Mouse (Mus musculus): ENCODE data around the gene Omg. TPM values are rescaled to one million over a fixed set of nuclear protein-coding genes. Genes with fewer than 3 reads are reported as not detected.

Omg gene
- polyA plus RNA-seq, 1 experiment = not detected

- peaks cover 46% of the 10 kb centered on the region for H3K36me3 ChIP-seq (replicated peaks; ENCODE audit: low read length)
Measured at GRCm38 (mm10) chr11:79519878-79520291, 16.0 kb upstream of the Omg start.

DNA sequence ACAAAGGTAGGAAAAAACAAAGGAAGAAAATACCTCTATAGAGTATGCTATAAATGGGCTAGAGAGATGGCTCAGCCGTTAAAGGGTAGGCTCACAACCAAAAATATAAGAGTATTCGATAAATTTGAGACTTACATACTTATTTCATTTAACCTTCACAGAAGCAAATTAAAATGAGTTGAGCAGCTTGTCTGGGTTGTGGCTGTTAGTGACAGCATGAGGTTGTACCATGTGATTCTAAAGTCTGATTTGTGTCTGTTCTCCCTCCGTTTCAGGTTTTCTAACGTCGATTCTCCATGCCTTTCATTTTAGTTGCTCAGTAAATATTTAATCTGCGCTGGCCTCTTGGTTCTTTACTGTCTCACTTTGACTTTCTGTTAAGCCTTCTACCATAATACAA lies 15.4 kb upstream of the Omg start:
- Histone ChIP-seq H3K27me3 (replicated peaks) (no peaks in the 10 kb centered on the region), H3K4me1 (peaks cover 72% of the 10 kb centered on the region), H3K36me3 (replicated peaks; ENCODE audit: low read length) (peaks cover 49% of the 10 kb centered on the region), H3K9me3 (no peaks in the 10 kb centered on the region), H3K4me3 (replicated peaks) (peak overlapping the region; percentile 48)
- TF ChIP-seq FLI1 (IDR thresholded peaks at IDR 0.05; ENCODE audit: low read length) = no peak
- no peak for TF ChIP-seq GATA1 (IDR thresholded peaks at IDR 0.05; ENCODE audit: borderline replicate concordance, low read length)

More at GRCm38 (mm10) chr11:79519878-79520291, 16.0 kb upstream of the Omg start:
- Histone ChIP-seq H3K9me3 (no peaks in the 10 kb centered on the region), H3K4me3 (replicated peaks) (peak overlapping the region; percentile 78), H3K27me3 (replicated peaks) (no peaks in the 10 kb centered on the region), H3K4me1 (peaks cover 74% of the 10 kb centered on the region)
- TF ChIP-seq GATA1 (IDR thresholded peaks at IDR 0.05; ENCODE audit: borderline replicate concordance, low read length) (no peak), FLI1 (IDR thresholded peaks at IDR 0.05; ENCODE audit: low read length) (no peak)

GRCm38 (mm10) chr11:79515798-79516197 lies 11.9 kb upstream of the Omg start:
- Histone ChIP-seq H3K4me1 (peaks cover 58% of the 10 kb centered on the region), H3K9me3 (no peaks in the 10 kb centered on the region), H3K36me3 (replicated peaks; ENCODE audit: low read length) (peaks cover 64% of the 10 kb centered on the region), H3K4me3 (replicated peaks) (no peak overlapping the region), H3K27me3 (replicated peaks) (no peaks in the 10 kb centered on the region)
- no peak for TF ChIP-seq FLI1 (IDR thresholded peaks at IDR 0.05; ENCODE audit: low read length)
- TF ChIP-seq GATA1 (IDR thresholded peaks at IDR 0.05; ENCODE audit: borderline replicate concordance, low read length) = no peak

DNA sequence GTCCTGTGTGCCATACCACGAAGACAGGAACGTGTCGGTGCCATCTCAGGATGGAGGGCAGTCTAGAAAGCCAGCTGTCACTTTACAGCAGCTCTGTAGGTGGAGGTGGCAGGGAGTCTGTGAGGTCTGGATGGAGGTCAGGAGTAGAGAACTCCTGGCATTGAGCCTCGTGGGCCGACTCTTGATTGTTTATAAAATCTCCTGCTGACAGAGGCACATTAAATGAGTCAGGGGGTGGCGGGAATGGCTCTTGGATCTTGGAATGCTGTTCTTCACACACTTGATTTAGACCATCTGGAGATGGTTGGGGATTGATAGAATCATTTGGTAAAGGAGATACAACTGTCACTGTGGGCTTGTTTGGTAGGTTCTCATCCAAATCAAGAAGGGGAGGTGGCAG lies 11.4 kb upstream of the Omg start:
- H3K9me3 ChIP-seq = no peaks in the 10 kb centered on the region
- H3K27me3 ChIP-seq (replicated peaks) = no peaks in the 10 kb centered on the region
- TF ChIP-seq GATA1 (IDR thresholded peaks at IDR 0.05; ENCODE audit: borderline replicate concordance, low read length) = no peak
- TF ChIP-seq FLI1 (IDR thresholded peaks at IDR 0.05; ENCODE audit: low read length) = no peak
- peaks cover 53% of the 10 kb centered on the region for H3K4me1 ChIP-seq
- peaks cover 64% of the 10 kb centered on the region for H3K36me3 ChIP-seq (replicated peaks; ENCODE audit: low read length)
- H3K4me3 ChIP-seq (replicated peaks) = no peak overlapping the region

DNA sequence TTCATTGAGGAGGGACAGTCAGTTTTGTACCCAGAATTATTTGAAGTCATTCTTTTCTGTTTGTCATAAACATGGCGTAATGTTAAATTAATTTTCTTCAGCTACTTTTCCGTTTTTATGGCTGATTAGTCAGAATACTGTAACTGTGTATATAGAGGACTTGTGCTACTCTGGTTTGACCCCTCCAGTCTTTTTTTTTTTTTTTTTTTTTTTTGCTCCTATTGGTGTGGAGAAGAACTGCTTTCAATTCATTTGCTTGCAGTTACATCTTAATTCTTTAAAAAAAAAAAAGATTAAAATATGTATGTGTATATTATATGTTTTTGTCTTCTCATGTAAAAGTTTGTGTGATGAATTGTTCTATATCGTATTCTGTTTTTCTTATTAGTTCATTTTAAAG lies 8.1 kb upstream of the Omg start:
- H3K27me3 ChIP-seq (replicated peaks) = no peaks in the 10 kb centered on the region
- TF ChIP-seq FLI1 (IDR thresholded peaks at IDR 0.05; ENCODE audit: low read length) = no peak
- no peak for TF ChIP-seq GATA1 (IDR thresholded peaks at IDR 0.05; ENCODE audit: borderline replicate concordance, low read length)
- no peak overlapping the region for H3K4me3 ChIP-seq (replicated peaks)
- H3K9me3 ChIP-seq = no peaks in the 10 kb centered on the region
- H3K36me3 ChIP-seq (replicated peaks; ENCODE audit: low read length) = peaks cover 45% of the 10 kb centered on the region
- peaks cover 28% of the 10 kb centered on the region for H3K4me1 ChIP-seq

- TF ChIP-seq GATA1 (IDR thresholded peaks at IDR 0.05; ENCODE audit: borderline replicate concordance, low read length) = no peak
- no peak for TF ChIP-seq FLI1 (IDR thresholded peaks at IDR 0.05; ENCODE audit: low read length)
- Histone ChIP-seq H3K9me3 (no peaks in the 10 kb centered on the region), H3K36me3 (replicated peaks; ENCODE audit: low read length) (no peaks in the 10 kb centered on the region), H3K4me1 (peaks cover 12% of the 10 kb centered on the region), H3K27me3 (replicated peaks) (no peaks in the 10 kb centered on the region), H3K4me3 (replicated peaks) (no peak overlapping the region)
Measured at GRCm38 (mm10) chr11:79504506-79504905, 622 bp upstream of the Omg start.

DNA sequence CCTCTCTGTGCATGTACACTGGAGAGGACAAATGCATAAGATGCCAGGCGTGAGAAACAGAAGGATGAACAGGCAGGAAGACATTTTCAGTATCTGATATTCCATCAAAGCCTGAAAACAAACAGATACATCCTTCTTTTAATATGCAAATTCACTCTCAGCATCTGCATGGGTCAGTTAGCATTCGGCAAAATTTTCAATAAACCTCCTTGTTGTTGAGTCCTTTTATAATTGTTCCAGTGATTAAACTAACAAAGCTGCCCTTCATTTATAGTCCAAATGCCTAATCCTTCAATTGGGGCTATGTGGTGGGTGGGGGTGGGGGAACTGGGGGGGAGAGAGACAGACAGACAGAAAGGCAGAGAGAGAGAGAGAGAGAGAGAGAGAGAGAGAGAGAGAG lies 967 bp downstream of the Omg start:
- H3K4me3 ChIP-seq (replicated peaks) = no peak overlapping the region
- H3K9me3 ChIP-seq = no peaks in the 10 kb centered on the region
- TF ChIP-seq GATA1 (IDR thresholded peaks at IDR 0.05; ENCODE audit: borderline replicate concordance, low read length) (no peak), FLI1 (IDR thresholded peaks at IDR 0.05; ENCODE audit: low read length) (no peak)
- H3K4me1 ChIP-seq = peaks cover 12% of the 10 kb centered on the region
- no peaks in the 10 kb centered on the region for H3K27me3 ChIP-seq (replicated peaks)
- no peaks in the 10 kb centered on the region for H3K36me3 ChIP-seq (replicated peaks; ENCODE audit: low read length)

DNA sequence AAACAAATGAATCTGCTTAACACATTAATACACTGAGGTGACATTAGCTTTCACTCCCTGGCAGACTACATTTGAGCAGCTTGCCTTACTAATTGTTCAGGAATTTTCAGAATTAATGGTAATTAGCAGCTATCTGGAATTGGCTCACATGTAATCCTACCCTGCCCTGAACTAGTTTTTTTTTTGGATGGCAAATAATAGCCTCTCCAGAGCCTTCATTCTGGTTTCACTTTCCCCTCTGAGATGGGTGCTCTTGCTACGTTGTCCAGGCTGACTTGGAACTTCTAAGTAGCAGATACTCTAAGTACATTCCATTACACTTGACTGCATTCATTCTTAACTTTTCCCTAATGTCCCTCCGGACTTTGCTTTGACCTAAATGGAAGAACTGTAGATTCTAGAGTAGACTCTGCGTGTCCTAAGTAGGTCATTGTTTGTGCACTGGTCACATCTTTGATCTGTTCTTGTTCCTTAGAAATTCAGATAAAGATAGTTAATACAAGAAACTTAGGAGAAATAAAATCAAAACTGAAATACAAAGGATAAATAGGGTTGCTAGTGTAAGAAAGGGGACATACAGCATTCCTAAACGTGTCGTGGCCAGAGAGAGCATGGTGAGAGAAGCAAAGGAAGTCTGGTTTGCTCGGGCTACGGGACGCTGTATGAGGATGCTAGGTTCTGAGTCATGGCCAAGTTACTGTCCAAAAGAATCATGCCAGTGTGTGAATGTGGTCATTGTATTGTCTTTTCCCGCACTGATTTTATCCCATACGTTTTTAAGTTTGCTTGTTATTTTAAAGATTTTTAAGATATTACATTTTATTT lies 8.7 kb downstream of the Omg start:
- TF ChIP-seq GATA1 (IDR thresholded peaks at IDR 0.05; ENCODE audit: borderline replicate concordance, low read length) (no peak), FLI1 (IDR thresholded peaks at IDR 0.05; ENCODE audit: low read length) (no peak)
- H3K27me3 ChIP-seq (replicated peaks) = no peaks in the 10 kb centered on the region
- peaks cover 11% of the 10 kb centered on the region for H3K4me1 ChIP-seq

GRCm38 (mm10) chr11:79484721-79485120 lies 19.2 kb downstream of the Omg start:
- H3K4me1 ChIP-seq = peaks cover 12% of the 10 kb centered on the region; the same call in 1 of the 2 replicates
- peaks cover 7% of the 10 kb centered on the region for H3K36me3 ChIP-seq (replicated peaks; ENCODE audit: low read length)
- TF ChIP-seq FLI1 (IDR thresholded peaks at IDR 0.05; ENCODE audit: low read length) = no peak
- TF ChIP-seq GATA1 (IDR thresholded peaks at IDR 0.05; ENCODE audit: borderline replicate concordance, low read length) = no peak
- H3K4me3 ChIP-seq (replicated peaks) = no peak overlapping the region
- no peaks in the 10 kb centered on the region for H3K9me3 ChIP-seq
- no peaks in the 10 kb centered on the region for H3K27me3 ChIP-seq (replicated peaks)

More for the DNA sequence above, 8.7 kb downstream of the Omg start:
- no peak overlapping the region for H3K4me3 ChIP-seq (replicated peaks)
- H3K9me3 ChIP-seq = no peaks in the 10 kb centered on the region
- H3K36me3 ChIP-seq (replicated peaks; ENCODE audit: low read length) = no peaks in the 10 kb centered on the region

GRCm38 (mm10) chr11:79483876-79484528 lies 19.9 kb downstream of the Omg start:
- Histone ChIP-seq H3K27me3 (replicated peaks) (no peaks in the 10 kb centered on the region), H3K4me3 (replicated peaks) (peak overlapping the region; percentile 12), H3K36me3 (replicated peaks; ENCODE audit: low read length) (peaks cover 7% of the 10 kb centered on the region), H3K4me1 (peaks cover 12% of the 10 kb centered on the region; the same call in 1 of the 2 replicates), H3K9me3 (no peaks in the 10 kb centered on the region)
- TF ChIP-seq FLI1 (IDR thresholded peaks at IDR 0.05; ENCODE audit: low read length) = no peak
